Mouse (Mus musculus): ENCODE results near the gene Hfe. TPM values are rescaled to one million over a fixed set of nuclear protein-coding genes. Genes with fewer than 3 reads are reported as not detected.
"Not testable (repeated sequence)": the region's sequence is repeated elsewhere in the genome, so short reads cannot be mapped to it uniquely, and the experiment has no call there.

The Hfe gene
- polyA plus RNA-seq, 1 experiment = 9.8 TPM

DNA sequence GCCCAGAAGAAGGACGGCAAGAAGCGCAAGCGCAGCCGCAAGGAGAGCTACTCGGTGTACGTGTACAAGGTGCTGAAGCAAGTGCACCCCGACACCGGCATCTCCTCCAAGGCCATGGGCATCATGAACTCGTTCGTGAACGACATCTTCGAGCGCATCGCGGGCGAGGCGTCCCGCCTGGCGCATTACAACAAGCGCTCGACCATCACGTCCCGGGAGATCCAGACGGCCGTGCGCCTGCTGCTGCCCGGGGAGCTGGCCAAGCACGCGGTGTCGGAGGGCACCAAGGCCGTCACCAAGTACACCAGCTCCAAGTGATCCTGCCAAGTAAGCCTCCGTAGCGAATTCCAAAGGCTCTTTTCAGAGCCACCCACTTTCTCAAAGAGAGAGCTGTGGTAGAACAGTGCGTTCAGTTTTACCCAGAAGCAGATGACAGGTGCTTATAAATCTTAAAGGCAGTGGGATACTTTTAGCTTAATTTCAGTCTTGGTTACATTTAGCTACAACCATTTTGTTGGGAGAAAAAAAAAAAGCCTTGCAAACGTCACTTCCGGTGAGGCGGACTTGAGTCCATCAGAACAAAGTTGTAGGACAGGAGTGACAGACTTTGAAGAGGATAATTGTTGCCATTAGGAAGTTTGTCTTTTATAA lies 26.2 kb downstream of the Hfe start:
- DNase-seq = peak; percentile 50
- WGBS = under 1% methylated on average over 18 of the region's 37 CpGs
- peak; percentile 78; the same call in 1 of the 2 replicates for TF ChIP-seq POLR2A (IDR thresholded peaks at IDR 0.05; ENCODE audit: control insufficient read depth, extremely low read depth, insufficient read depth, low read length, poor library complexity)

DNA sequence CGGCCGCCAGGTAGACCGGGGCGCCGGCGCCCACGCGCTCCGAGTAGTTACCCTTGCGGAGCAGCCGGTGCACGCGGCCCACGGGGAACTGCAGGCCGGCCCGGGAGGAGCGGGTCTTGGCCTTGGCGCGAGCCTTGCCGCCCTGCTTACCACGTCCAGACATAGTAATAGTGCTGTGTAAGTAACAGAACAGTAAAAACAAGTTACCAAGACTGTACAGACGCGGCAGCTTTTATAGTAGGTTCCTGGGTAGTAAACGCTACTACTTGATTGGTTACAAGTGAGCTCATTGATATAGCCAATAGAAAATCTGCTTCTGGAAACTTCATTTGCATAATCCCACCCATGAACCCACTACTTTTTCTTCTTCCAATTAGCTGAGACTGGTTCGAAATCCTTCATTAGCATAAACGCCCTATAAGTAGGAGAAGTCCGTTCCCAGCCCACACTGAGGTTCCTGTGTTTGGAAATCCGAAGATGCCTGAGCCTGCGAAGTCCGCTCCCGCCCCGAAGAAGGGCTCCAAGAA lies 26.8 kb downstream of the Hfe start, which contains the start of the genes Hist1h2ac and Hist1h2bc:
TSS of gene Hist1h2ac (minus strand) at position 194 of the 527 bp plus-strand sequence.
TSS of gene Hist1h2bc (plus strand) at position 445 of the 527 bp plus-strand sequence.
- WGBS = under 1% methylated on average over 29 of the region's 32 CpGs
- Histone ChIP-seq H3K4me3 (ENCODE audit: control insufficient read depth, insufficient read depth, low read length) (peak within 1 kb of the TSS; percentile 75), H3K4me1 (replicated peaks; ENCODE audit: control insufficient read depth, insufficient read depth, low read length) (peaks cover 3% of the 10 kb centered on the region; the same call in 1 of the 2 replicates)

More for the DNA sequence above, 26.2 kb downstream of the Hfe start:
- Histone ChIP-seq H3K27ac (ENCODE audit: control insufficient read depth, insufficient read depth, low read length) (peak overlapping the region; percentile 100), H3K4me3 (ENCODE audit: control insufficient read depth, insufficient read depth, low read length) (peak overlapping the region; percentile 75)
- H3K4me1 ChIP-seq (replicated peaks; ENCODE audit: control insufficient read depth, insufficient read depth, low read length); H3K27me3 ChIP-seq (ENCODE audit: control insufficient read depth, insufficient read depth, low read length); H3K36me3 ChIP-seq (ENCODE audit: control insufficient read depth, insufficient read depth, low read length): not testable (repeated sequence)

DNA sequence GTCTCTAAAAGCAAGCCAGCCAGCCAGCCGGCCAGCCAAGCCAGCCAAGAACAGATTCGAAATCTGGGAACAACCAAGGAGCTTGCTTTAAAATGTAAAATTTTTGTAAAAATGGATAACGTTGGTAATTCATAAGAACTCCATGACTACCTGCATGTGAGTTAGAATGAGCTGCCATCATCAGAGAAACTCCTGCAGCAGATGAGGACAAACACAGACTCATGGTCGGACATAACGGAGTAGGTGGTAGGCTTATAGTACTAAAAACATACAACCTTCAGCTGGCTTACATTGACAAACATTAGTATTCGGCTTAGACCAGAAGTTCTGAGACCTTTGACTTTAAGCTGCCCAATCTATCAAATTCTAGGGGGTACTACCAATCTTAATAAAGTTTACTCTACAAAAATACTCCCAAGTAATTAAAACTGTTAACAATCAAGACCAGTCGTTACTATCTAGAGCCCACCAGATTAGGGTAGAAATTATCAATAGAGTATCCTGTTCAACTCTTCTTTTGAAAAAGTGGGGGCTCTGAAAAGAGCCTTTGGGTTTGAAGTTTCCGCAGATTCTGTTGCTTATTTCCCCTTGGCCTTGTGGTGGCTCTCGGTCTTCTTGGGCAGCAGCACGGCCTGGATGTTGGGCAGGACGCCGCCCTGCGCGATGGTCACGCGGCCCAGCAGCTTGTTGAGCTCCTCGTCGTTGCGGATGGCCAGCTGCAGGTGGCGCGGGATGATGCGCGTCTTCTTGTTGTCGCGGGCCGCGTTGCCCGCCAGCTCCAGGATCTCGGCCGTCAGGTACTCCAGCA lies 27.5 kb downstream of the Hfe start:
- H3K36me3 ChIP-seq (ENCODE audit: control insufficient read depth, insufficient read depth, low read length); H3K4me1 ChIP-seq (replicated peaks; ENCODE audit: control insufficient read depth, insufficient read depth, low read length); DNase-seq; H3K27me3 ChIP-seq (ENCODE audit: control insufficient read depth, insufficient read depth, low read length): not testable (repeated sequence)
- Histone ChIP-seq H3K27ac (ENCODE audit: control insufficient read depth, insufficient read depth, low read length) (peak overlapping the region; percentile 81), H3K4me3 (ENCODE audit: control insufficient read depth, insufficient read depth, low read length) (peak overlapping the region; percentile 43)
- 19% methylated on average over 16 of the region's 30 CpGs for WGBS

More for the DNA sequence above, 26.8 kb downstream of the Hfe start, which contains the start of the genes Hist1h2ac and Hist1h2bc:
- Histone ChIP-seq H3K27ac (ENCODE audit: control insufficient read depth, insufficient read depth, low read length) (peak within 1 kb of the TSS; percentile 100), H3K36me3 (ENCODE audit: control insufficient read depth, insufficient read depth, low read length) (no peaks in the 10 kb centered on the region), H3K27me3 (ENCODE audit: control insufficient read depth, insufficient read depth, low read length) (no peaks in the 10 kb centered on the region)
- TF ChIP-seq CTCF (IDR thresholded peaks at IDR 0.05; ENCODE audit: borderline replicate concordance, control insufficient read depth, extremely low read depth, insufficient read depth, low read length, poor library complexity) (peak; percentile 29; the same call in 1 of the 2 replicates), POLR2A (IDR thresholded peaks at IDR 0.05; ENCODE audit: control insufficient read depth, extremely low read depth, insufficient read depth, low read length, poor library complexity) (no peak)
- peak; percentile 78 for DNase-seq

DNA sequence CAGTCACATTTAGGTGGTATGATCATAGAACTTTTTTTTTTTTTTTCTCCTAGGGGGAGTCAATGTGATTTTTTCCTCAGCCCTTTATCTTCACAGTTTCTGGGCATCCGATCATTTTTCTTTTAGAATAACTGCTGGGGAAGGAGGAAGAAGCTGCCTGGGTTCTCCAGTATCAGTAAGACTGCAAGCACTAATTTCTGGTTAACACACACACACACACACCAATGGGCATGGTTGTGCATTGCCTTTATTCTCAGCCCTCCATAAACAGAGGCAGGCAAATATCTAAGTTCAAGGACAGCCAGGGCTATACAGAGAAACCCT lies 28.1 kb downstream of the Hfe start:
- DNase-seq = no peak
- WGBS = 84% methylated on average over 1 of the region's 1 CpGs
- Histone ChIP-seq H3K4me1 (replicated peaks; ENCODE audit: control insufficient read depth, insufficient read depth, low read length) (peaks cover 3% of the 10 kb centered on the region; the same call in 1 of the 2 replicates), H3K36me3 (ENCODE audit: control insufficient read depth, insufficient read depth, low read length) (no peaks in the 10 kb centered on the region), H3K4me3 (ENCODE audit: control insufficient read depth, insufficient read depth, low read length) (no peak overlapping the region), H3K27me3 (ENCODE audit: control insufficient read depth, insufficient read depth, low read length) (no peaks in the 10 kb centered on the region), H3K27ac (ENCODE audit: control insufficient read depth, insufficient read depth, low read length) (peak overlapping the region; percentile 49; the same call in 1 of the 2 replicates)
- TF ChIP-seq CTCF (IDR thresholded peaks at IDR 0.05; ENCODE audit: borderline replicate concordance, control insufficient read depth, extremely low read depth, insufficient read depth, low read length, poor library complexity) (no peak), POLR2A (IDR thresholded peaks at IDR 0.05; ENCODE audit: control insufficient read depth, extremely low read depth, insufficient read depth, low read length, poor library complexity) (no peak)

DNA sequence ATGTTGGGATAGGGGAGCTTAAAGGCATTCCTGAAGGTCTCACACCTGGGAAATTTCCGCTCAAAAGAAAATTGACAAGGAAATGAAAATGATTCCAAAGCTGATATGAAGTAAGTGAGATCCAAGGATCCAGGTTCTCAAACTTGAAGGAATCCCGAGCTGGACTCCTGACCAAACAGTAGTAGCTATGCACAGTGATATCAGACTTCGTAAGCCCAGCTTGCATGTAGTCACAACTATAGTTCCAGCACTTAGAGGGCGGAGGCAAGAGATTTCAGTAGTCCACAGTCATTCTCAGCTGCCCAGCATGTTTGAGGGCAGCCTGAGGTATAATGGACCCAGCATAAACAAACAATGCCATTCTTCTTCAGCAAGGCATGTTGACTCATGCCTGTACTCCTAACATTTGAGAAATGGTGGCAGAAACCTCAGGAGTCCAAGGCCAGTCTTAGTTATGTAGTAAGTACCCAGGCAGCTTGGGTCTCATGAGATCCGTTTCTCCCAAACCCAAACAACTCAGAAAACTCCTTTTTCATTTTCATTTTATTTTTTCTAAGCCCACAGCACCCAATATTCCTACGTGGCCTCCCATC lies 28.6 kb downstream of the Hfe start:
- no peak for DNase-seq
- peaks cover 3% of the 10 kb centered on the region; the same call in 1 of the 2 replicates for H3K4me1 ChIP-seq (replicated peaks; ENCODE audit: control insufficient read depth, insufficient read depth, low read length)
- H3K27ac ChIP-seq (ENCODE audit: control insufficient read depth, insufficient read depth, low read length) = no peak overlapping the region
- H3K27me3 ChIP-seq (ENCODE audit: control insufficient read depth, insufficient read depth, low read length) = no peaks in the 10 kb centered on the region
- H3K36me3 ChIP-seq (ENCODE audit: control insufficient read depth, insufficient read depth, low read length) = no peaks in the 10 kb centered on the region
- TF ChIP-seq POLR2A (IDR thresholded peaks at IDR 0.05; ENCODE audit: control insufficient read depth, extremely low read depth, insufficient read depth, low read length, poor library complexity) (no peak), CTCF (IDR thresholded peaks at IDR 0.05; ENCODE audit: borderline replicate concordance, control insufficient read depth, extremely low read depth, insufficient read depth, low read length, poor library complexity) (no peak)
- WGBS = 93% methylated on average over 6 of the region's 6 CpGs
- no peak overlapping the region for H3K4me3 ChIP-seq (ENCODE audit: control insufficient read depth, insufficient read depth, low read length)

DNA sequence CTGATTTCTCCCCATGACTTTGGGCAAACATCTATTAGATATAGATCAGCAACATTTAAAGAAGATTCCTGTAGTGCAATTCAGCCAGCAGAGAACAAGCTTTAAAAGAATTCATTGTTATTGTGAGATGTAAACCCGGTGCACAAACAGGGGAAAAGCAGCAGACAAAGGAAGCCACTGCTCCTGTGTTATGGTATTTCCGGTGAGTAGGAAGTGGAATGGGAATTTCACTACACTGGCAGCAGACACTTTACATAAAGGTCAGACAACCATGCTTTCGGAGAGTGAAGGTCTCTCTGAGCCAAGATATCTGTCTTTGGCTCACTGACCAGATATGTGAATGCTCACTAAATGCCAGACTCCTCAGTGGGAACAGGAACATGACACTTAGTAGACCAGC lies 48.1 kb downstream of the Hfe start:
- Histone ChIP-seq H3K27ac (ENCODE audit: control insufficient read depth, insufficient read depth, low read length) (no peak overlapping the region), H3K4me1 (replicated peaks; ENCODE audit: control insufficient read depth, insufficient read depth, low read length) (no peaks in the 10 kb centered on the region), H3K27me3 (ENCODE audit: control insufficient read depth, insufficient read depth, low read length) (no peaks in the 10 kb centered on the region), H3K36me3 (ENCODE audit: control insufficient read depth, insufficient read depth, low read length) (no peaks in the 10 kb centered on the region), H3K4me3 (ENCODE audit: control insufficient read depth, insufficient read depth, low read length) (no peak overlapping the region)
- TF ChIP-seq POLR2A (IDR thresholded peaks at IDR 0.05; ENCODE audit: control insufficient read depth, extremely low read depth, insufficient read depth, low read length, poor library complexity) (no peak), CTCF (IDR thresholded peaks at IDR 0.05; ENCODE audit: borderline replicate concordance, control insufficient read depth, extremely low read depth, insufficient read depth, low read length, poor library complexity) (no peak)
- WGBS = 68% methylated on average over 3 of the region's 3 CpGs
- no peak for DNase-seq

Data from thymus, adult 2 months (tissue).